Mouse (Mus musculus): ENCODE measurements around the gene Tuba1a.
"Not testable (repeated sequence)": the region's sequence is repeated elsewhere in the genome, so short reads cannot be mapped to it uniquely, and the experiment has no call there.

The Tuba1a gene

DNA sequence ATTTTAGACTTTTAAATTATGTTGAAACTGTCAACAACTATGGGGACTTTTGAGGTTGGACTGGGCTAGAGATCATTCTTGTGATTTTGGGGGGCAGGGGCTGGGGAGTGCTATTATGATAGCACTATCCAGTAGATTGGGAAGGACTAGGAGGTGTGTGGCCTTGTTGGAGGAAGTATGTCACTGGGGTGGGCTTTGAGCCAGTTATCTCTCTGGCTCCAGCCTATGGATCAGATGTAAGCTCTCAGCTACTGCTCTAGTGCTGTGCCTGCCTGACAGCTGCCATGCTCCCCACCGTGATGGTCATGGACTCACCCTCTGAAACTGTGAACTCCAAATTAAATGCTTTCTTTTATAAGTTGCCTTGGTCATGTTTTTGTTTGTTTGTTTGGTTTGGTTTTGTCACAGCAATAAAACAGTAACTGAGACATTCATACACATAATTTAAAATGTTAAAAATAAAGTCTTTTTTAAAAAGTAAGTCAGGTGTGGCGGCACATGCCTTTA, 30.4 kb downstream of the Tuba1a start:
- no peak for DNase-seq (ENCODE audit: low spot score)

DNA sequence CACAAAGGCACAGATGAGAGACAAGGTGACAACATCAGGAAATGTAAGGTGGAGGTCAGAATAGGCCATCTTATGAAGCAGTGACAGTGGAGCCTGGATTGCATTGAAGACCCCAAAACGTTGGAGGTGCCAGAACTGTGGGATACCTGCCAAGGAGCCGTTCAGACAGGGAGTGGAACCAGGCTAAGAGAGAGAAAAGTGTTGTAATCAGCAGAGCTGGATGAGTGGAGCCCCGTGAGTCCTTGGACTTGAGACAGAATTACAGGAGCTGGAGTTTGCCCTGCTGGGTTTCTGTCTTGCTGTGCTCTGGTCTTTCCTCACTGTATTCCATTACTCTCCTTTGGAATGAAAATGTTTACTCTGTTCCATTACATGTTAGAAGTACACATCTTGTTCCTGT, 30.9 kb downstream of the Tuba1a start:
- DNase-seq (ENCODE audit: low spot score): no peak

DNA sequence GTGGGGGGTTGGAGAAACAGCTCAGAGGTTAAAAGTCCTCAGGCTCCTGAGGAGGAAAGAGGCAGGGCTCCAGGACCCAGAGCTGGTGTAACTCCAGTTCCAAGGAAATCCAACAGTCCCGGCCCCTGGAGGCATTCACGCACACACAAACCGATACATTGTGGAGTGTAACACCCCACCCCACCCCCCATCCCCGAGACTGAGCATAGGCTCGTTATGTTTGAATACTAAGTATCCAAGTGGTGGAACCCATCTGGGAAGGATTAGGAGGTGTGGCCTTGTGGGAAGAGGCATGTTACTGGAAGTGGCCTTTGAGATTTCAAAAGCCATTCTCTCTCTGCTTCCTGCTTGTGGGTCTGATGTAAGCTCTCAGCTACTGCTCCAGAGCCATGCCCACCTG, 32.0 kb downstream of the Tuba1a start:
- DNase-seq (ENCODE audit: low spot score): no peak

DNA sequence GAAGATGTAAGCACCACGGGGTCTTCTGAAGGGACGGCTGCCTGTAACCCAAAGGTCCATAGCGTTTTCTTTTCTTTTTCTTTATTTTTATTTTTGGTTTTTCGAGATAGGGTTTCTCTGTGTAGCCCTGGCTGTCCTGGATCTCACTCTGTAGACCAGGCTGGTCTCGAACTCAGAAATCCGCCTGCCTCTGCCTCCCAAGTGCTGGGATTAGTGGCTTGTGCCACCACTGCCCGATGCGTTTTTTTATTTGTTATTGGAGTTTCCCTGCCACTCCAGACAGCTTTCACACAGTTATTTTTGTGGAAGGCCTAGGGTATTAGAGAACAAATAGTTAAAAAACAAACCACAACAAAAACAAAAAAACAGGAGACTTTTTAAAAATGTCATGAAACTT, 35.0 kb downstream of the Tuba1a start:
- DNase-seq (ENCODE audit: low spot score): not testable (repeated sequence)

DNA sequence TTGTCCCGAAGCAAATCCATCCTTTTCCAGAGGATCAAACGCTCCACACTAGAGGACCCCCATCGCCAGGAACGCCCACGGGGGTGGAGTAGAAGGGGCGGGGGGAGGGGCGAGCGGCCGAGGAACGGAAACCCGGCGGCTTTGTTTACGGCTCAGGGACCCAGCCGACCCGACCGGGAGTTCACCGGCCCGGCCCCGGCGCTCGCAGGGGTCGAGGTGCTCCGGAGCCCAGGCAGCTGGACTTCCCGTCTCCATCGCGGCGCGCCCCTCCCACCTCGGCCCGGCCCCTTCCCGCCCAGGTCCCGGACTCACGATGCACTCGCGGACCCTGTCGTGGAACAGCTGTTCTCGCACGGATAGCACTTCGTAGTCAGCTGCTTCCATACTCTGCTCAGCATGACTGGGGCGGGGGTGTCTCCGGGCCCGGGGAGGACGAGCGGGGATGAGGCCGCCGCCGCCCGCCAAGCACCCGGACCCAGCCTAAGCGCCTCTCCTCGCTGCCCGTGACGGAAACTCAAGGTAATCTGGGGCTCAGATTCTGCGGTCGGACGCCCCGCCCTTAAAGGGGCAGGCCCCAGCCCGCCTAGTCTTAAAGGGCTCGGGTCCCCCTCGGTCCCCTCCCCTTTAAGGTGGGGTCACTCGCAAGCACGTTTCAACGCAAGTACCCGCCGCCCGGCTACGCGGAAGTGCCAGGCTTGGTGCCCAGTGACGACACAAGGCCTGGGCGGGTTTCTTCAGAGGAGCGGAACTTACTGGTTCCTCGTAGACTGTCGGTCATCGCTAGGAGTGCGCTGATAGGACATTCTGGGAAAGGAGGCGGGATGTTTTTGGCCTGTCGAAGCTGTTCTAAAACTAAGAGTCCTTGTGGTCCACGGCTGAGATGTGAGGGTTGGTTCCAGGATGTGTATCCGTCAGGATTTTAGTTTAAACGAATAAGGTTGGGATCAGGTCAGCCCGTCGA, 35.7 kb downstream of the Tuba1a start, which contains the start of gene Lmbr1l:
TSS of gene Lmbr1l (minus strand) at position 694 of the 961 bp plus-strand sequence.
- peak; percentile 98 for DNase-seq (ENCODE audit: low spot score)

DNA sequence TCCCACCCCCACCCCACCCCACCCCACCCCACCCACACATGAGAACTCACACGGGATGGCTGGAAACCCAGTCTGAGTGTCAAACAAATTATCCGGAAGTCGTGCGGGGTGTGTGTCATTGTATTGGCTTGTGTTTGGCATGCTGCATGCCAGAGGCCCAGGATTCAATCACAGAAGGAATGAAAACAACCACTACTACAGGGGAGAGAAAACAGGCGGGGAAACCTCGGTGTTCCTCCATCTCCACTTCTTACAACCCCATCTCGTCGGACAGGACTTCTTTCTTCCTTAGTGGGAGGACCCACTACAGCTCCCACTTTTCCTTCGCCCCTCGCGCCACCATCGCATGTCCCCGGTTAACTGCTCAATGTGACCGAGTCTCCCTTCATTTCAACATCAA, 36.4 kb downstream of the Tuba1a start:
- no peak for DNase-seq (ENCODE audit: low spot score)

DNA sequence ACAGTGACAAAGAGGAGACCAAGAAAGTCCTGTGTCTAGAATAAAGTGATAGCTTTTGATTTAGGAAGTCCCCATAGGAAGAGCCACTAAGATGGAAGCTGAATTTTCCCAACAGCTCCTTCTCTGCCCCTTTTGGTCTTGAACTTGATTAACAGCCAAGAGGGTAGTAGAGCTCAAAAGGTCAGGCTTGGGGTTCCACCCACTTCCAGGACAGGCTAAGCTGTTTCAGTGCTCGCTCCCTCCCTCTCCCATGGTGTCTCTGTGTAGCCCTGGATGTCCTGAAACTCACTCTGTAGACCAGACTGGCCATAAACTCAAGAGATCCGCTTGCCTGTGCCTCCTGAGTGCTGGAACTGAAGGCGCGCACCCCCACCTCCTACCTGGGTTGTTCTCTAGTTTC, 37.5 kb downstream of the Tuba1a start:
- DNase-seq (ENCODE audit: low spot score): no peak

DNA sequence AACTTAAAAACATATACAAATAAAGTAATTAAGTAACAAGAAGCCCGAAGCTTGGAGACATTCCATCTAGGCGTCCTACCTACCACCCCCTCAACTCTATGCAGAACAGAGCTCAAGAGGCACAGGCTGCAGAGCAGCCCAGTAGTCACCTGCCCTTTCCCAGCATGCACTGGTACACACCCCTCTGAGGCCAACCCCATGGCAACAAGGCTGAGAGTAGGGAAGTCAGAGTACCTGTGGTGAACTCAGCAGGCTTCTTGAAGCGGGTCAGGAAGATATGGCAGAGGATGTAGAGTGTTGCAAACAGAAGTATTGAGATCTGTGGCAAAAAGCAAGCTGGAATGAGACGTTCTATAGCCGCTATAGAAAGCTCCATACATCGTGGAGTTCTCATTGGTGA, 38.6 kb downstream of the Tuba1a start:
- DNase-seq (ENCODE audit: low spot score): no peak

DNA sequence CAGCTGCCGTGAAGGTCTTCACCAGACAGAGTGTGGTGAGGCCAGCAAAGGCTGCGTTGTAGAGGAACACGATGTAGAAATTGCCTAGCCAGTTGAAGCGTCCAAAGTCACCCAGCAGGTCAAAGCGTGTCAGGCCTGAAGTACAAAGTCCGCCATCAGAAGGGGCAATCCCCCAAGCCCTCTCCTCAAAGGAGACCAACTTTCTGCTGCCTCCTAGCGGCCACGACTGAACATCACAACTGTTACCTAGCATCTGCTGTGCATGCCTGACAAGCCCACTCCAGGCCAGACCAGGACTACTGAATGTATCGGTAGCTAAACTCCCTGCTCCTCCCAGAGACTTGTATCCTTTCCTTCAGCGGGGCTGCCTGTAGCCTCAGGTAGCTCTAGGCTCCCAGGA, 48.8 kb downstream of the Tuba1a start:
- no peak for DNase-seq (ENCODE audit: low spot score)

DNA sequence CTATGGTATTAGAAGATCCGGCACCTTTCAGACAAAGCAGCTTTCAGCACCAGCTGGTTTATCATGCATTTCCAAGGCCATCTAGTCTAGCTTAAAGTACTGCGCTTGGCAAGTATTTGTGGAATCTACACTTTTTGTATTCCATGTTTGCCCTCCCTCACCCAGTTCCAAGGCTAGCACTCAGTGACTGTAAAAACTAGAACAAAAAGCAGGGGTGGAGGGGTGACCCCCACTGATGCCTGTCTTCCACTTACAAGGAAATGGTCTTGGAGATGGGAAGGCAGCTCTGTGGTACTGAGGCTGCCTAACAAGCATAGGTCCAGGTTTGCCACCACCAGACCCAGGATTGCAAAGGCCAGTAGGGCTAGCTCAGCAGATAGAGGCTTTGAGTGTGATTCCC, 50.9 kb downstream of the Tuba1a start:
- DNase-seq (ENCODE audit: low spot score): no peak

DNA sequence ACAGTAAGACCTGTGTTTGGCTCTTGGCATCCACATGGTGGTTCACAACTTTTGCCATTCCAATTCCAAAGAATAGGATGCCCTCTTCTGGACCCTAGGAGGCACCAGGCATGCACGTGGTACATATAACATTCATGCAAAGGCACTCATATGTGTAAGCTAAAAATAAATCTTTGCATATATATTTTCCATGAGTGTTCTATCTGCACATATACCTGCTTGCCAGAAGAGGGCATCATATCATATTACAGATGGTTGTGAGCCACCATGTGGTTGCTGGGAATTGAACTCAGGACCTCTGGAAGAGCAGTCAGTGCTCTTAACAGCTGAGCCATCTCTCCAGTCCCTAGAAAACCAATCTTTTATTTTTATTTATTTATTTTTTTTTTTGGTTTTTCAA, 52.0 kb downstream of the Tuba1a start:
- DNase-seq (ENCODE audit: low spot score): no peak

Measured in left cerebral cortex, adult 11 months (tissue).